Mouse (Mus musculus): ENCODE measurements around the gene Robo1.

The Robo1 gene

GRCm38 (mm10) chr16:72735588-72735987, 427.5 kb downstream of the Robo1 start:
- no peak for DNase-seq (ENCODE audit: low read depth, low spot score)

- peak; percentile 19 for DNase-seq (ENCODE audit: low read depth, low spot score)
Observed at GRCm38 (mm10) chr16:72737154-72737553, 429.0 kb downstream of the Robo1 start.

GRCm38 (mm10) chr16:72740218-72740617, 432.1 kb downstream of the Robo1 start:
- peak; percentile 20 for DNase-seq (ENCODE audit: low read depth, low spot score)

- DNase-seq (ENCODE audit: low read depth, low spot score): peak; percentile 26
Observed at GRCm38 (mm10) chr16:72747696-72748095, 439.6 kb downstream of the Robo1 start.

- no peak for DNase-seq (ENCODE audit: low read depth, low spot score)
Observed at GRCm38 (mm10) chr16:72765128-72765913, 457.2 kb downstream of the Robo1 start.

GRCm38 (mm10) chr16:72769214-72769834, 461.2 kb downstream of the Robo1 start:
- DNase-seq (ENCODE audit: low read depth, low spot score): no peak

GRCm38 (mm10) chr16:72772348-72772747, 464.2 kb downstream of the Robo1 start:
- DNase-seq (ENCODE audit: low read depth, low spot score): peak; percentile 44

GRCm38 (mm10) chr16:72773034-72773433, 464.9 kb downstream of the Robo1 start:
- DNase-seq (ENCODE audit: low read depth, low spot score): no peak

GRCm38 (mm10) chr16:72778520-72778919, 470.4 kb downstream of the Robo1 start:
- no peak for DNase-seq (ENCODE audit: low read depth, low spot score)

GRCm38 (mm10) chr16:72782171-72782570, 474.1 kb downstream of the Robo1 start:
- DNase-seq (ENCODE audit: low read depth, low spot score): no peak

GRCm38 (mm10) chr16:72786079-72786478, 478.0 kb downstream of the Robo1 start:
- DNase-seq (ENCODE audit: low read depth, low spot score): no peak

GRCm38 (mm10) chr16:72786636-72787035, 478.5 kb downstream of the Robo1 start:
- DNase-seq (ENCODE audit: low read depth, low spot score): no peak

GRCm38 (mm10) chr16:72788017-72788416, 479.9 kb downstream of the Robo1 start:
- no peak for DNase-seq (ENCODE audit: low read depth, low spot score)

- DNase-seq (ENCODE audit: low read depth, low spot score): no peak
Observed at GRCm38 (mm10) chr16:72791181-72791705, 483.1 kb downstream of the Robo1 start.

GRCm38 (mm10) chr16:72794692-72795378, 486.7 kb downstream of the Robo1 start:
- DNase-seq (ENCODE audit: low read depth, low spot score): peak; percentile 93

GRCm38 (mm10) chr16:72795379-72795712, 487.2 kb downstream of the Robo1 start:
- DNase-seq (ENCODE audit: low read depth, low spot score): no peak

GRCm38 (mm10) chr16:72798405-72798949, 490.4 kb downstream of the Robo1 start:
- DNase-seq (ENCODE audit: low read depth, low spot score): peak; percentile 40

GRCm38 (mm10) chr16:72800121-72800749, 492.1 kb downstream of the Robo1 start:
- peak; percentile 77 for DNase-seq (ENCODE audit: low read depth, low spot score)

- peak; percentile 25 for DNase-seq (ENCODE audit: low read depth, low spot score)
Observed at GRCm38 (mm10) chr16:72800788-72801187, 492.7 kb downstream of the Robo1 start.

- DNase-seq (ENCODE audit: low read depth, low spot score): no peak
Observed at GRCm38 (mm10) chr16:72808351-72808750, 500.2 kb downstream of the Robo1 start.

GRCm38 (mm10) chr16:72810942-72811341, 502.8 kb downstream of the Robo1 start:
- DNase-seq (ENCODE audit: low read depth, low spot score): peak; percentile 78

GRCm38 (mm10) chr16:72811494-72811893, 503.4 kb downstream of the Robo1 start:
- peak; percentile 73 for DNase-seq (ENCODE audit: low read depth, low spot score)
